27 mouse cellular contexts compared by ENCODE assay signal in genomic region chr6:40068467-40068866, GRCm38 (mm10).
DNase-seq lines count a peak whose midpoint lies in the region; ATAC-seq lines count a peak whose summit lies in the region.
"Had no signal": no experiment of that assay in that cellular context is flagged by ENCODE, and none has a peak within 500 bp of the region (broad histone marks: within the 10 kb centered on the region; RNA-seq: fewer than 3 reads in every experiment).

No protein-coding gene starts in this region.

- H3K9me3 ChIP-seq in hindbrain, embryonic 13.5 days = no peaks in the 10 kb centered on the region
- H3K9me3 ChIP-seq in hindbrain, embryonic 11.5 days (ENCODE audit: control insufficient read depth, low read length) = no peaks in the 10 kb centered on the region
- no peaks in the 10 kb centered on the region for H3K9me3 ChIP-seq in neural tube, embryonic 13.5 days
- no peaks in the 10 kb centered on the region for H3K9me3 ChIP-seq in neural tube, embryonic 15.5 days (replicated peaks)
- H3K9me3 ChIP-seq: embryonic facial prominence, embryonic 13.5 days; forebrain, embryonic 12.5 days; heart, embryonic 15.5 days; limb, embryonic 15.5 days; liver, embryonic 15.5 days; lung, embryonic 15.5 days; neural tube, embryonic 12.5 days had no signal

- ATAC-seq in hindbrain, embryonic 13.5 days (ENCODE audit: low FRiP score) = no peak
- no peak for ATAC-seq in hindbrain, embryonic 11.5 days (ENCODE audit: low FRiP score)
- ATAC-seq in neural tube, embryonic 13.5 days (ENCODE audit: low read depth) = no peak
- no peak for ATAC-seq in neural tube, embryonic 15.5 days (ENCODE audit: low FRiP score)
- ATAC-seq: inflammation-experienced regulatory T-cells, adult 6 months; Patski had no signal

- H3K4me2 ChIP-seq in hindbrain, embryonic 13.5 days = no peak overlapping the region
- H3K4me2 ChIP-seq in hindbrain, embryonic 11.5 days (replicated peaks; ENCODE audit: low read depth, low read length) = no peak overlapping the region
- H3K4me2 ChIP-seq in neural tube, embryonic 13.5 days = no peak overlapping the region
- no peak overlapping the region for H3K4me2 ChIP-seq in neural tube, embryonic 15.5 days
- H3K4me2 ChIP-seq: embryonic facial prominence, embryonic 13.5 days; forebrain, embryonic 12.5 days; heart, embryonic 15.5 days; limb, embryonic 15.5 days; liver, embryonic 15.5 days; lung, embryonic 15.5 days; neural tube, embryonic 12.5 days had no signal

- H3K4me3 ChIP-seq in hindbrain, embryonic 13.5 days = no peak overlapping the region
- H3K4me3 ChIP-seq in hindbrain, embryonic 11.5 days (ENCODE audit: low read depth, low read length) = no peak overlapping the region
- H3K4me3 ChIP-seq in neural tube, embryonic 13.5 days = no peak overlapping the region
- no peak overlapping the region for H3K4me3 ChIP-seq in neural tube, embryonic 15.5 days (replicated peaks)
- H3K4me3 ChIP-seq: embryonic facial prominence, embryonic 13.5 days; erythroblast, embryonic 14.5 days; forebrain, embryonic 12.5 days; heart, embryonic 15.5 days; limb, embryonic 15.5 days; liver, embryonic 15.5 days; lung, embryonic 15.5 days; neural tube, embryonic 12.5 days had no signal

- WGBS in hindbrain, embryonic 13.5 days = 68% methylated on average over 6 of the region's 6 CpGs
- 76% methylated on average over 6 of the region's 6 CpGs for WGBS in hindbrain, embryonic 11.5 days
- WGBS in neural tube, embryonic 13.5 days = 77% methylated on average over 6 of the region's 6 CpGs
- WGBS in neural tube, embryonic 15.5 days = 67% methylated on average over 6 of the region's 6 CpGs

- no peaks in the 10 kb centered on the region for H3K36me3 ChIP-seq in hindbrain, embryonic 13.5 days
- H3K36me3 ChIP-seq in hindbrain, embryonic 11.5 days (ENCODE audit: control insufficient read depth, insufficient read depth, low read length) = no peaks in the 10 kb centered on the region
- no peaks in the 10 kb centered on the region for H3K36me3 ChIP-seq in neural tube, embryonic 13.5 days
- no peaks in the 10 kb centered on the region for H3K36me3 ChIP-seq in neural tube, embryonic 15.5 days
- H3K36me3 ChIP-seq: embryonic facial prominence, embryonic 13.5 days; forebrain, embryonic 12.5 days; heart, embryonic 15.5 days; limb, embryonic 15.5 days; liver, embryonic 15.5 days; lung, embryonic 15.5 days; neural tube, embryonic 12.5 days had no signal

- no peaks in the 10 kb centered on the region for H3K27me3 ChIP-seq in hindbrain, embryonic 13.5 days
- H3K27me3 ChIP-seq in hindbrain, embryonic 11.5 days (ENCODE audit: control insufficient read depth, insufficient read depth, low read length) = no peaks in the 10 kb centered on the region
- no peaks in the 10 kb centered on the region for H3K27me3 ChIP-seq in neural tube, embryonic 13.5 days
- no peaks in the 10 kb centered on the region for H3K27me3 ChIP-seq in neural tube, embryonic 15.5 days (replicated peaks)
- H3K27me3 ChIP-seq: embryonic facial prominence, embryonic 13.5 days; forebrain, embryonic 12.5 days; heart, embryonic 15.5 days; limb, embryonic 15.5 days; liver, embryonic 15.5 days; lung, embryonic 15.5 days; neural tube, embryonic 12.5 days; Patski had no signal

- no peak for DNase-seq in hindbrain, embryonic 11.5 days (ENCODE audit: low spot score)
- no peak for DNase-seq in neural tube, embryonic 10.5 days (ENCODE audit: extremely low spot score, low spot score)
- peak; percentile 83 to 87 for DNase-seq in cerebellum, postnatal 10 days
- no peak for DNase-seq in lung, postnatal 36 days
- DNase-seq in adrenal gland, adult 2 months = no peak
- DNase-seq: adrenal gland, adult 8-10 months; embryo, embryonic 11 days; heart, postnatal 36 days; kidney, adult 18-20 months; layer of hippocampus, adult 9-11 months; thymus, adult 2 months; thymus, postnatal 4 days had no signal

- H3K9ac ChIP-seq in hindbrain, embryonic 13.5 days = no peak overlapping the region
- no peak overlapping the region for H3K9ac ChIP-seq in hindbrain, embryonic 11.5 days (ENCODE audit: low read depth, low read length)
- no peak overlapping the region for H3K9ac ChIP-seq in neural tube, embryonic 13.5 days
- no peak overlapping the region for H3K9ac ChIP-seq in neural tube, embryonic 15.5 days (replicated peaks)
- H3K9ac ChIP-seq: embryonic facial prominence, embryonic 13.5 days; forebrain, embryonic 12.5 days; heart, embryonic 15.5 days; limb, embryonic 15.5 days; liver, embryonic 15.5 days; lung, embryonic 15.5 days; neural tube, embryonic 12.5 days had no signal

- peaks cover 16% of the 10 kb centered on the region for H3K4me1 ChIP-seq in hindbrain, embryonic 13.5 days (replicated peaks)
- H3K4me1 ChIP-seq in hindbrain, embryonic 11.5 days (replicated peaks; ENCODE audit: control insufficient read depth, insufficient read depth, low read length) = no peaks in the 10 kb centered on the region
- peaks cover 6% of the 10 kb centered on the region for H3K4me1 ChIP-seq in neural tube, embryonic 13.5 days (replicated peaks)
- peaks cover 8% of the 10 kb centered on the region; the same call in 1 of the 2 replicates for H3K4me1 ChIP-seq in neural tube, embryonic 15.5 days
- H3K4me1 ChIP-seq: forebrain, embryonic 12.5 days; heart, embryonic 15.5 days; limb, embryonic 15.5 days; liver, embryonic 15.5 days; lung, embryonic 15.5 days; neural tube, embryonic 12.5 days had no signal

- peak overlapping the region; percentile 60; the same call in 1 of the 2 replicates for H3K27ac ChIP-seq in hindbrain, embryonic 13.5 days
- H3K27ac ChIP-seq in hindbrain, embryonic 11.5 days (ENCODE audit: low read depth, low read length) = no peak overlapping the region
- H3K27ac ChIP-seq in neural tube, embryonic 13.5 days (replicated peaks) = peak overlapping the region; percentile 33; the same call in 1 of the 2 replicates
- 0 out of 2 replicates have a peak overlapping the region, but pooled peaks have one; percentile 37 for H3K27ac ChIP-seq in neural tube, embryonic 15.5 days (replicated peaks)
- H3K27ac ChIP-seq: embryonic facial prominence, embryonic 13.5 days; forebrain, embryonic 12.5 days; heart, embryonic 15.5 days; limb, embryonic 15.5 days; liver, embryonic 15.5 days; lung, embryonic 15.5 days; macrophage; neural tube, embryonic 12.5 days; stomach, postnatal 0 days had no signal

Comparison
In these comparisons a context has a peak if more than half of its experiments do, and no peak if none do; other contexts are left out.
1. DNase-seq: peak in cerebellum, postnatal 10 days (2 of 2); none in hindbrain, embryonic 11.5 days (single experiment), neural tube, embryonic 10.5 days (single experiment), lung, postnatal 36 days (single experiment) and adrenal gland, adult 2 months (single experiment).